Mouse (Mus musculus) lung, embryonic 16.5 days (tissue): ENCODE measurements at regions not wholly inside any gene's neighbourhood (a gene's known extent, or its start where the extent isn't known, plus 50 kb on each side); places are given as distances from the start of the nearest gene placed in this dataset.

Source experiments
- ATAC-seq: fragments of 200-750 bp; cut with Nextera tagmentation; 2 replicates; pipeline ENCODE4 v1.8.0; 2017; ENCODE audit warnings: low read depth, mild to moderate bottlenecking, moderate library complexity
- H3K27ac ChIP-seq: fragments of 300-500 bp; sonication (generic); 2 replicates; pipeline ENCODE4 v1.5.1; 2014; ENCODE audit warnings: mild to moderate bottlenecking, control low read depth, low read length
- H3K27me3 ChIP-seq: fragments of 300-500 bp; sonication (generic); 2 replicates; pipeline ENCODE4 v1.6.1; 2014; ENCODE audit warnings: low read depth, low read length, mixed read lengths; ENCODE audit not compliant: control insufficient read depth, insufficient read depth
- H3K36me3 ChIP-seq: fragments of 300-500 bp; sonication (generic); 2 replicates; pipeline ENCODE4 v1.6.1; 2014; ENCODE audit warnings: low read length; ENCODE audit not compliant: control insufficient read depth, insufficient read depth
- H3K4me1 ChIP-seq: fragments of 300-500 bp; sonication (generic); replicated peaks from 2 replicates; pipeline ENCODE4 v1.6.1; 2014; ENCODE audit warnings: low read length, mixed read lengths; ENCODE audit not compliant: control insufficient read depth, insufficient read depth
- H3K4me2 ChIP-seq: fragments of 300-500 bp; sonication (generic); 2 replicates; pipeline ENCODE4 v1.6.1; 2014; ENCODE audit warnings: low read depth, low read length, control low read depth
- H3K4me3 ChIP-seq: fragments of 300-500 bp; sonication (generic); 2 replicates; pipeline ENCODE4 v1.5.1; 2014; ENCODE audit warnings: mild to moderate bottlenecking, low read length, control low read depth
- H3K9ac ChIP-seq: fragments of 300-500 bp; sonication (generic); 2 replicates; pipeline ENCODE4 v1.6.1; 2014; ENCODE audit warnings: low read length, control low read depth
- H3K9me3 ChIP-seq: fragments of 300-500 bp; sonication (generic); 2 replicates; pipeline ENCODE4 v1.6.1; 2016; ENCODE audit warnings: low read length; ENCODE audit not compliant: control insufficient read depth
- whole genome bisulfite sequencing: fragments of 180-500 bp; shearing (Covaris S2); extraction: QIAGEN DNeasy Blood & Tissue Kit; methylation state at CpG from one replicate; pipeline ENCODE4 v1.1.7; 2014; 5-methylcytosine and 5-hydroxymethylcytosine counted together

DNA sequence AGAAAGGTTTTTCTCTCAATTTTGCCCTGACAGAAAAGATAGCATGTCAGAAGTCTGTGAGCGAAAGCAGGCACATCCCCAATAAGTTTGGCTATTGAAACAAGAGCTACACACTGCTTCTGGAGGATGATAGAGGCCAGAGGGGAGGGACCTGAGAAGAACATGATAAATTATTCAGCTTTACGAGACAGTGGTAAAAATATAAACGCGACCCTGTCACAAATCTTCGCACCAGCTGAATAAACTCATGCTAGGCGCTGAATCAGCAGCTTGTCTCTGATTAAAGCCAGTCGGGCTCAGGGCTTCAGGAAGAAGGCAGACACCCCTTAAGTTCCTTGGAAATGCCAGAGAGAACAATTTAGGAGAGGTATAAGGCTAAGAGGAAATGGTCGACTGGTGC is 422.7 kb upstream of the Tnp1 start:
- no peaks in the 10 kb centered on the region for H3K4me1 ChIP-seq
- H3K9ac ChIP-seq, result no peak overlapping the region
- no peaks in the 10 kb centered on the region for H3K36me3 ChIP-seq
- H3K27ac ChIP-seq, result no peak overlapping the region
- H3K4me3 ChIP-seq, result no peak overlapping the region
- ATAC-seq, result no peak
- 31% methylated on average over 8 of the region's 8 CpGs for WGBS
- no peaks in the 10 kb centered on the region for H3K9me3 ChIP-seq
- H3K27me3 ChIP-seq, result no peaks in the 10 kb centered on the region
- H3K4me2 ChIP-seq, result no peak overlapping the region

DNA sequence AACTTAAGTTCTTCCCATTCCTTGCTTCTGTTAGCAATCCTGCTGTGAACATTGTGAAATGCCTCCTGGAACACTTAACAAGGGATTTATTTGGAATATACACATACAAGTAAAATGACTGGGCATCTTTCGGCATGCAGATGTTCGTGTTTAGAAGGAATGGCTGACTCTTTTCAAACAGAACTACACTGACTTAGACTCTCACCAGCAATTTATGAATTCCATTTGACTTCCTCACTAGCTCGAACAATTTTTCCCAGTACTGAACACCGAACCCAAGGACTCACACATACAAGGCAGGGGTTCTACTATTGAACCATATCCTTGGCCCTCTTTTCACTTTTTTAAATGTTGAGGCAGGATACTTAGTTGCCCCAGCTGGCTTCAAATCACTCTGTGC is 412.4 kb upstream of the Tnp1 start:
- no peaks in the 10 kb centered on the region for H3K4me1 ChIP-seq
- no peaks in the 10 kb centered on the region for H3K9me3 ChIP-seq
- H3K27ac ChIP-seq, result no peak overlapping the region
- no peak overlapping the region for H3K4me2 ChIP-seq
- no peaks in the 10 kb centered on the region for H3K27me3 ChIP-seq
- no peaks in the 10 kb centered on the region for H3K36me3 ChIP-seq
- no peak overlapping the region for H3K4me3 ChIP-seq
- H3K9ac ChIP-seq, result no peak overlapping the region
- no peak for ATAC-seq
- WGBS, result 75% methylated on average over 4 of the region's 4 CpGs

DNA sequence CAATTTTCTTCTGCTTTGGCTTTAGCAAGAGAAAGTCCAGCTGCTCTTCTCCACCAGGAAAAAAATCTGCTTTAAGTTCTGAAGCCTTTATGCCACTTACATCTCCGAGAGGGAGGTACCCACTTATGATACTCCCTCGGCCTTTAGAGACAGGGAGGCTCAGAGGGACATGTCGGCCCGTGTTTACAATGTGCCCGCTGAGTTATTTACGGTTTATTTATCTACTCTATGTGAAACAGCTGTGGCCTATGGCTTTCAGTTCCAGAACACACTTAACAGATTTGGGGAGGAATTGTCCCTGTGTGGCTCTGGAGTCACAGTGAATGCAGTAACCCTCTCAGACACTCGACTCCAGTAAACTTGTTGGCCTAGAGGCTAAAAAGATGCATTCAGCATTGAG is 409.3 kb upstream of the Tnp1 start:
- no peak for ATAC-seq
- H3K4me3 ChIP-seq, result no peak overlapping the region
- 28% methylated on average over 7 of the region's 7 CpGs for WGBS
- H3K36me3 ChIP-seq, result no peaks in the 10 kb centered on the region
- no peak overlapping the region for H3K9ac ChIP-seq
- no peaks in the 10 kb centered on the region for H3K9me3 ChIP-seq
- H3K4me1 ChIP-seq, result no peaks in the 10 kb centered on the region
- no peak overlapping the region for H3K27ac ChIP-seq
- H3K27me3 ChIP-seq, result no peaks in the 10 kb centered on the region
- no peak overlapping the region for H3K4me2 ChIP-seq

DNA sequence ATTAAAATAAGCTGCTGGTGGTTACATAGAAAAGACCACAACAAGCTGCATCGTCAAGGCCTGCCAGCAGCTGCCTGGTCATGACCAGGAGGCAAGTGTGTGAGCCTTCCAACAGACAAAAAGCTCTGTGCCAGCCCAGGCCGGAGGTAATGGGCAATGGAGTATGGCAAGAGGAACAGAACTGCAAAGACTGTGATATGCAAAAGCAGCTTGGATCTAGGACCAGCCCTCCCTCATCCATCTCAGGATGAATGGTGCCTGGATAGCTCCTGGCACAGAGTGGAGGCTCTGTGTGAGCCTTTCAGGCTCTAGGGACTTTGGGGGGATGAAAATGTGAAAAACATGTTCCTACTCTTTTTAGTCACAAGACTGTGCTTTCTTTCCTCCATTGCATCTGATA is 402.5 kb upstream of the Tnp1 start:
- Histone ChIP-seq H3K27ac (no peak overlapping the region), H3K36me3 (no peaks in the 10 kb centered on the region), H3K9ac (no peak overlapping the region), H3K4me2 (no peak overlapping the region), H3K4me1 (no peaks in the 10 kb centered on the region), H3K4me3 (no peak overlapping the region), H3K27me3 (no peaks in the 10 kb centered on the region), H3K9me3 (no peaks in the 10 kb centered on the region)
- no peak for ATAC-seq
- 74% methylated on average over 2 of the region's 2 CpGs for WGBS

DNA sequence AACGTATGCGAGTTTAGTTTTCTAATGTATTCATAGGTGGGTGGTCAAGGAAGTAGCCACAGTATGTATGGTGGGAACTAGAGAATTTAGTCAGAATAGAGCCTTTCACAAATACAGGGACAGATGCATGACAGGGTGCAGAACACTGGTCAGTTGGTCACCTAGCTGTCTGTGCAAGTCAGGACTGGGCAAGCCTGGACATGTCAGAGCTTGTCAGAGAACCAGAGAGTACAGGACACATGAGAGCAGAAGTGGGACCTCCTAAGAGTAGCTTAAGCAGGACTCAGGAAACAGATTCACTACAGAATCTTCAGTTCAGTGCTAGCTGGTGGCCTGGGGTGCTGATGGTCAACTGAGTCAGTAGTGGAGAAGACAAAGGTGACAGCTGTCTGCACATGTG is 395.7 kb upstream of the Tnp1 start:
- H3K4me3 ChIP-seq, result no peak overlapping the region
- no peak overlapping the region for H3K27ac ChIP-seq
- 95% methylated on average over 2 of the region's 2 CpGs for WGBS
- no peak for ATAC-seq
- H3K36me3 ChIP-seq, result no peaks in the 10 kb centered on the region
- no peaks in the 10 kb centered on the region for H3K9me3 ChIP-seq
- H3K4me1 ChIP-seq, result no peaks in the 10 kb centered on the region
- H3K9ac ChIP-seq, result no peak overlapping the region
- H3K4me2 ChIP-seq, result no peak overlapping the region
- no peaks in the 10 kb centered on the region for H3K27me3 ChIP-seq

DNA sequence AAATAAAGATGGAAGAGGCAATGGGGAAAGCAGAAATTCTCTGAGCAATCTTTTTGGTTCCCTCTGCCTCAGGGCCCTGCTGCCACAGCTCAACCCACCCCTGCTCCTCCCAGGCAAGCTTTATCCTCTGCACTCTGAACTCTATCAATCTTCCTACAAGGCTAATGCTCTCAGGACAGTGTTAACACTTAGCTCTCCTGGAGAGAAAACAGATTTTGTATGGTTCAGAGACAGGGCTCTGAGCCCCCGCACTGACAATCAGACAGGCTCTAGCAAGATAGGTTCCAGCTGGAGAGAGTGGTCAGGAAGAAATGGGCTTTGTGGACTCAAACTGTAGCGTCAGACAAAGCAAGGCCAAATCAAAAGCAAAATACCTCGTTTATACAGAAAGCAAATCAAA is 383.5 kb upstream of the Tnp1 start:
- no peak overlapping the region for H3K4me2 ChIP-seq
- no peak overlapping the region for H3K9ac ChIP-seq
- no peaks in the 10 kb centered on the region for H3K36me3 ChIP-seq
- peak; percentile 91 for ATAC-seq
- H3K4me1 ChIP-seq, result peaks cover 12% of the 10 kb centered on the region
- WGBS, result 14% methylated on average over 3 of the region's 3 CpGs
- H3K27ac ChIP-seq, result 0 out of 2 replicates have a peak overlapping the region, but pooled peaks have one; percentile 36
- no peak overlapping the region for H3K4me3 ChIP-seq
- H3K27me3 ChIP-seq, result no peaks in the 10 kb centered on the region
- H3K9me3 ChIP-seq, result no peaks in the 10 kb centered on the region

DNA sequence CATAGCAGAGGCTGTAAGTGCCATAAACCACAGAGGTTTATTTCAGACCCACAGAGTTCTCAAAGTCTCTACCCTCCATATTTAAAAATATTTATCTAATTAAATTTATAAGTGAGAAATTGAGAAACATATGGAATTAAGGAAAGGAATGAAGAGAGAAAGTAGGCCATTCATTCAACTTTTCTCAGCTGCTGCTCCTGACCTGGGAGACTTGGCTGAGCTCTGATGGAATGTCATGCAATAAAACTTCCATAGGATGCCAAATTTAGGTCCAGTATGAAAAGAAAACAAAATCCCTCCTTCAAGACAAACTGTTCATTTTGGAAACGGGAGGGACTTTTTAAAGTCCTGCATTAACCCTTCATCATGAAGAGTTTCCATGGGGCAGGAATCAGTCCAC is 379.3 kb upstream of the Tnp1 start:
- Histone ChIP-seq H3K27ac (no peak overlapping the region; the same call in 1 of the 2 replicates), H3K4me2 (no peak overlapping the region), H3K27me3 (no peaks in the 10 kb centered on the region), H3K4me3 (no peak overlapping the region), H3K9me3 (no peaks in the 10 kb centered on the region), H3K4me1 (peaks cover 12% of the 10 kb centered on the region), H3K9ac (no peak overlapping the region), H3K36me3 (no peaks in the 10 kb centered on the region)
- no peak for ATAC-seq
- WGBS, result 27% methylated on average over 1 of the region's 1 CpGs

DNA sequence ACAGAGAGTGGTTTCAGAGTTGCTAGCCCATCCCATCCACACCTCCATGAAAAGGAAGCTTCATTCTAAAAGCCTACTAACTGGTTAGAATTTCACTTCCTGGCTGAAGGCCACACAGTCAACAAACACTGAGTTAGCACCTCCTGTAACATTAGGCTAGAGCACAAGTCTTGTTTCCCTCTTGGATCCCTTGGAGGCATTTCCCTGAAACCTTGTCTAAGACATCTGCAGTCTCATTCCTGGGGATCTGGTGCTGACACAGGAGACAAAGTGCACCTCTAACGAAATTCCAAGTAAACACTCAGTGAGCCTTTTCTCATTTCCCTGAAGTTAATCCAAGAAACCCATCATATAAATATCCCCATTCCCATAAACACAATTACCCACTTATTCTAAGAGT is 378.8 kb upstream of the Tnp1 start:
- Histone ChIP-seq H3K36me3 (no peaks in the 10 kb centered on the region), H3K4me3 (no peak overlapping the region), H3K27me3 (no peaks in the 10 kb centered on the region), H3K9ac (no peak overlapping the region), H3K4me1 (peaks cover 12% of the 10 kb centered on the region), H3K4me2 (no peak overlapping the region), H3K9me3 (no peaks in the 10 kb centered on the region), H3K27ac (no peak overlapping the region)
- ATAC-seq, result no peak
- 36% methylated on average over 1 of the region's 1 CpGs for WGBS

DNA sequence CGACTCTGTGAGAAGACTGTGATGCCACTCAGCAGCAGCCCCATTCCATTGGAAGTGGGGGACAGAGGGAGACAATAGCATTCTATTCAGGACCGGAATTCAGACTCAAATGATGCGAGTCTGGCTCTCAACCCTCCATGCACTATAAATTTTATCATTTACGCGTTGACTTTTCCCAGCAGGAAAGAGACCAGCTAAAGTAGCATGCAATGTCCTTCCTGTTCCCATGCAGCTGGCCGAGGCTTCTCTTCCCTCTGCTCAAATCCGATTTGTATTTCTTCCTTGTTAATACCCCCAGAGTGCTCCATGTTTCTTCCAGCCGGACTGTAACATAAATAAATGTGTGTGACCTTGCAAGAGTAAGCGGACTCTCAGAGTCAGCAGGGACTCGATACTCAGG is 376.4 kb upstream of the Tnp1 start:
- ATAC-seq, result no peak
- peaks cover 5% of the 10 kb centered on the region; the same call in 1 of the 2 replicates for H3K4me1 ChIP-seq
- no peak overlapping the region for H3K27ac ChIP-seq
- H3K36me3 ChIP-seq, result no peaks in the 10 kb centered on the region
- 57% methylated on average over 10 of the region's 10 CpGs for WGBS
- H3K27me3 ChIP-seq, result no peaks in the 10 kb centered on the region
- no peak overlapping the region for H3K4me3 ChIP-seq
- no peak overlapping the region for H3K4me2 ChIP-seq
- H3K9me3 ChIP-seq, result no peaks in the 10 kb centered on the region
- H3K9ac ChIP-seq, result no peak overlapping the region

DNA sequence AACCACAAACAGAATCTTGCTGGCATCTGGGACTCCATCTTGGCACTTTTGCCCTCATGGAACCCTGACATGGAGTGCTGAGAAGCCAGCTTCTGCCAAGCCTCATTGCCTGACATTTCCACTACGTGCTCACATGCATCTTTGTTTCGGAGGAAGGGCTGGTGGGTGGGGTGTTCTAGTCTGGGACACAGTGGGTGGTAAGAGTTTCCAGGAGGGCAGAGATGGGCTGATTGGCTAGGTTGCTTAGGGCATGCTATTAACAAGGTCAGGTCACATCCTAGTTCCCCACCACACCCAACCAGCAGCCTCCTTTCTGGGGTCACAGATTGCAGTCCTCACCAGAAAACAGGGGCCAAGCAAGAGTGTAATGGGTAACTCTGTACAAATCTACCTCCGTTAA is 374.3 kb upstream of the Tnp1 start:
- 82% methylated on average over 3 of the region's 3 CpGs for WGBS
- Histone ChIP-seq H3K9me3 (no peaks in the 10 kb centered on the region), H3K36me3 (no peaks in the 10 kb centered on the region), H3K4me1 (no peaks in the 10 kb centered on the region), H3K9ac (no peak overlapping the region), H3K27ac (no peak overlapping the region), H3K27me3 (no peaks in the 10 kb centered on the region), H3K4me3 (no peak overlapping the region), H3K4me2 (no peak overlapping the region)
- ATAC-seq, result no peak
